Mouse (Mus musculus): ENCODE data around the gene Tmem232. TPM values are rescaled to one million over a fixed set of nuclear protein-coding genes. Genes with fewer than 3 reads are reported as not detected.

The Tmem232 gene
- not detected in 2 replicates for polyA plus RNA-seq (2016; fragmentation: Nextera tagmentation; extraction: Ambion mirVana)

DNA sequence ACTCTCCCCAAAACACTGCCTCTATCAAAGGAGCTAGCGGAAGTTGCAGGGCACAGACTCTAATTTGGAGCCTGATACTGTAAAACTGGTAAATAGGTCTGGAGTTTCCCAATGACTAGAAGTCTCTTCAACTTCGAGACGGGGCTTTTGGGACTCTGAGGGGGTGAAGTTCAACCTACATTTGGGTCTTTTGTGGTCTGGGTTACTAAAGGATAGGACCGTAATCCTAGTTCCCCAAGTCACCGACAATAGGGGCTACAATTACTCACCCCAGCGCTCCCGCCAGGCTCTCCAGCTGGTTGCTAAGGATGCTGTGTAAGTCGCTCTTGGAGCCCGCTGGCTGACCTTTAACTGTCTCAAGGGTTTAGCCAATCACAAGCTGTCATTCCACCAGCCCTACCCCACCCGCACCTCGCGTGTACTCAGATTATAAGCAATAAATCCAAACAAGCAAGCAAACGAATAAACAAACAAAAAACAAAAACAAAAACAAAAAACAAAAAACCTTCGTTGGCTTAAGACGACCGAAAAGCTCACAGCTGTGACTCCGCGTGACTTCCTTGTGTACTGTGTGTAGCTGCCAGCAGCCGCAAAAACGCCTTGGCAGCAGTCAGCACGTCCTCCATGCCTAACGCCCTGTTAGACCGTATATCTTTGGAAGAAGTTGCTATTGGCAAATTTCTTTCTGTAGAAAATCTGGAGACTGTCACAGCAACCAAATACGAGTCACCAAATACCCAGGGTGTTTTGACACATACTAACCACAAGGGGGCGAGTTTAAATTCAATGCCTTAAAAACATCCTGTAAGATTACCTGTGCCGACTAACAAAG lies at the start of gene Tmem232:
Tmem232 (minus strand) TSS at position 342 of the 832 bp plus-strand sequence.
- Histone ChIP-seq H3K27me3 (no peaks in the 10 kb centered on the region), H3K4me3 (replicated peaks) (peak within 1 kb of the TSS; percentile 32), H3K36me3 (no peaks in the 10 kb centered on the region), H3K9me3 (no peaks in the 10 kb centered on the region), H3K4me1 (replicated peaks) (peaks cover 4% of the 10 kb centered on the region; the same call in 1 of the 2 replicates), H3K9ac (replicated peaks) (no peak within 1 kb of the TSS), H3K27ac (no peak within 1 kb of the TSS), H3K4me2 (peak within 1 kb of the TSS; percentile 56)
- WGBS: 20% methylated on average over 26 of the region's 26 CpGs
- no peak for ATAC-seq (ENCODE audit: insufficient number of reproducible peaks, insufficient read depth, low FRiP score, low TSS enrichment, low read depth)

DNA sequence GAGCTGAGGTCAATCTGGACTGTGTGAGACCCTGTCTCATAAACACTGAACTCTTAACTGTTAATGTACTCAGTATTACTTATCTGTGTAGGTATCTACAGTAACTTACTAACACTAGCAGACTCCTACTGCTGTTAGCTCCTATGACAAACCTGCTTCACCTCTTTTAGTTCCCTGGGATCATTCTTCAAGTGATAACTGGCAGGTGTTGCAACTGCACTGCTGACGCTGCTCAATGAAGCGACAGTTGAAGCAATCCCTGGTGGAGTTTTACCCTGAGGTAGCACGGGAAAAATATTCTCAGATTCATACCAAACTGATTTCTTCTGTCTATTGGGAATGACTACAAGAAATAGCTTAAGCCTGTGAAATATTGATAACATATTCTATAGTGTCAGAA lies 46.3 kb upstream of the Tmem232 start:
- no peak overlapping the region for H3K4me3 ChIP-seq (replicated peaks)
- H3K27ac ChIP-seq: no peak overlapping the region
- H3K4me1 ChIP-seq (replicated peaks): no peaks in the 10 kb centered on the region
- whole genome bisulfite sequencing: 91% methylated on average over 3 of the region's 3 CpGs
- no peak overlapping the region for H3K4me2 ChIP-seq
- no peak overlapping the region for H3K9ac ChIP-seq (replicated peaks)
- ATAC-seq (ENCODE audit: insufficient number of reproducible peaks, insufficient read depth, low FRiP score, low TSS enrichment, low read depth): no peak
- H3K9me3 ChIP-seq: no peaks in the 10 kb centered on the region
- no peaks in the 10 kb centered on the region for H3K27me3 ChIP-seq
- peaks cover 28% of the 10 kb centered on the region for H3K36me3 ChIP-seq

DNA sequence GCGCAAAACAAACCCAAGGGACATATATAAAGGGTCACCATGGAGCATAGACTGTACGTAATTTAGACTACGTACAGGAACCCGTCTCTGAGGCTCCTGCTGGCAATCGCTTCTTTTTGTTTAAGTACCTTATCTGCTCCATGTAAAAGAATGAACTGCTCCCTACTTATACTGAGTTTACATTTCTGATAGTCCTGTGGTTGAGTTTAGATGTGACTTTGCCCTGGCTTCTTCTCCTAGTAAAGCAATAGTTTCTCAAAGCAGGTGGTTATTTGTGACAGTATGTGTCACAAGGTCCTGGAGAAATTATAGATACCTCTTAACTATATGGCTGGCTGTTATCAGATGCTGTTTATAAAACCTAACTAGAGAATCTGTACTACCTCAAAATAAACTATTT lies 40.9 kb upstream of the Tmem232 start:
- H3K4me1 ChIP-seq (replicated peaks): no peaks in the 10 kb centered on the region
- no peaks in the 10 kb centered on the region for H3K9me3 ChIP-seq
- no peak overlapping the region for H3K4me2 ChIP-seq
- no peak overlapping the region for H3K9ac ChIP-seq (replicated peaks)
- H3K27ac ChIP-seq: no peak overlapping the region
- no peaks in the 10 kb centered on the region for H3K27me3 ChIP-seq
- ATAC-seq (ENCODE audit: insufficient number of reproducible peaks, insufficient read depth, low FRiP score, low TSS enrichment, low read depth): no peak
- WGBS: 94% methylated on average over 5 of the region's 5 CpGs
- no peak overlapping the region for H3K4me3 ChIP-seq (replicated peaks)
- peaks cover 37% of the 10 kb centered on the region for H3K36me3 ChIP-seq

DNA sequence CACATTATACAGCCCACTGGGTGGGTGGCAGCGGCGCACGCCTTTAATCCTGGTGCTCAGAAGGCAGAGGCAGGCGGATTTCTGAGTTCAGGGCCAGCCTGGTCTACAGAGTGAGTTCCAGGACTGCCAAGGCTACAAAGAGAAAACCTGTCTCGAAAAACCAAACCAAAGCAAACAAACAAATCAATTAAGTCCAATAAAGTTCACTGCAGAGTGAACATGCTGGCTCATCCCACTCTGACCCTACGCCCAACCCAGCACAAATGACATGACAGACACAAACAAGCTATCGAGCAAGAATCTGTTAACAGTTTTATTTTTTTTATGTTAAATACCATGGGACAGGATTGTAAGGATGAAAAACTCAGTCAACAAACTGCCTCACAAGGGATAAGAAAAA lies 39.2 kb upstream of the Tmem232 start:
- Histone ChIP-seq H3K27ac (no peak overlapping the region), H3K4me1 (replicated peaks) (0 out of 2 replicates have a peak, but pooled peaks cover 5% of the 10 kb centered on the region), H3K4me3 (replicated peaks) (no peak overlapping the region), H3K4me2 (no peak overlapping the region), H3K27me3 (no peaks in the 10 kb centered on the region), H3K9me3 (no peaks in the 10 kb centered on the region), H3K9ac (replicated peaks) (no peak overlapping the region), H3K36me3 (peaks cover 34% of the 10 kb centered on the region)
- 93% methylated on average over 7 of the region's 7 CpGs for WGBS
- no peak for ATAC-seq (ENCODE audit: insufficient number of reproducible peaks, insufficient read depth, low FRiP score, low TSS enrichment, low read depth)

DNA sequence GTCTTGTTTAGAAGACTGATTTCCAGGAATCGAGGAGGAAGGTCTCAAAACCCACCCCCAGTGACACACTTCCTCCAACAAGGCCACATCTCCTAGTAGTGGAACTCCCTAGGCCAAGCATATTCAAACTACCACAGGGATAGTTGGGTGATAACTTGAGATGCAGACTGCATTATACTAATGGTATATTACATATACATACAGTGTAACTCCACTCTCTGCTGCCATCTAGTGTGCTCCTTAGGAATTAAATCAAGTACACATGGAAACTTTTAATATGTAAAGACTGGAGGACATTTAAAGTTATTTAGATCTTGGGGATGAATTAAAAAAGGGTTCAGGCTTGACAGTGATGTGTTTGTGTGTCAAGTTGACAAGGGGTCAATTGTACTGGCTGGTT lies 34.8 kb upstream of the Tmem232 start:
- no peaks in the 10 kb centered on the region for H3K27me3 ChIP-seq
- H3K36me3 ChIP-seq: peaks cover 18% of the 10 kb centered on the region
- H3K4me1 ChIP-seq (replicated peaks): 0 out of 2 replicates have a peak, but pooled peaks cover 6% of the 10 kb centered on the region
- no peak overlapping the region for H3K4me2 ChIP-seq
- H3K27ac ChIP-seq: no peak overlapping the region; the same call in 1 of the 2 replicates
- 50% methylated on average over 1 of the region's 1 CpGs for WGBS
- H3K4me3 ChIP-seq (replicated peaks): no peak overlapping the region
- no peak; the same call in 1 of the 2 replicates for ATAC-seq (ENCODE audit: insufficient number of reproducible peaks, insufficient read depth, low FRiP score, low TSS enrichment, low read depth)
- H3K9me3 ChIP-seq: no peaks in the 10 kb centered on the region
- H3K9ac ChIP-seq (replicated peaks): no peak overlapping the region

DNA sequence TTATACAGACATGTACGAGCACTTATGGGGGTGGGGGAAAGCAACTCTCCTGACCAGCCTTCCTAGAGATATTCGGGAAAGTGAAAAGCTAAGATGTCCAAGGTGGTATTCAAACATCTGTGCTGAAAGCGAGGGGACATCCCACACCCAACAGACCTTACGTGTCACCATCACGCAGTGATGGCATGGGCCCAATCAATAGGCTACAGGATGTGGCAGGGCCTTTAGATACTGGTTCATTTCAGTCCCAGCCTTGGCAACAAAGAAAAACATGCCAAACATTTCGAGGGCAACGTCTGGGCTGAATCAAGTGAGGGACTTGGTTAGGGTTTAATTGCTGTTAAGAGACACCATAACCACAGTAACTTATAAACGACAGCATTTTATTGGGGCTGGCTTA lies 34.3 kb upstream of the Tmem232 start:
- Histone ChIP-seq H3K27me3 (no peaks in the 10 kb centered on the region), H3K27ac (no peak overlapping the region; the same call in 1 of the 2 replicates), H3K36me3 (peaks cover 14% of the 10 kb centered on the region), H3K4me2 (no peak overlapping the region), H3K9me3 (no peaks in the 10 kb centered on the region), H3K9ac (replicated peaks) (no peak overlapping the region), H3K4me1 (replicated peaks) (0 out of 2 replicates have a peak, but pooled peaks cover 6% of the 10 kb centered on the region), H3K4me3 (replicated peaks) (no peak overlapping the region)
- WGBS: 63% methylated on average over 8 of the region's 8 CpGs
- no peak for ATAC-seq (ENCODE audit: insufficient number of reproducible peaks, insufficient read depth, low FRiP score, low TSS enrichment, low read depth)

DNA sequence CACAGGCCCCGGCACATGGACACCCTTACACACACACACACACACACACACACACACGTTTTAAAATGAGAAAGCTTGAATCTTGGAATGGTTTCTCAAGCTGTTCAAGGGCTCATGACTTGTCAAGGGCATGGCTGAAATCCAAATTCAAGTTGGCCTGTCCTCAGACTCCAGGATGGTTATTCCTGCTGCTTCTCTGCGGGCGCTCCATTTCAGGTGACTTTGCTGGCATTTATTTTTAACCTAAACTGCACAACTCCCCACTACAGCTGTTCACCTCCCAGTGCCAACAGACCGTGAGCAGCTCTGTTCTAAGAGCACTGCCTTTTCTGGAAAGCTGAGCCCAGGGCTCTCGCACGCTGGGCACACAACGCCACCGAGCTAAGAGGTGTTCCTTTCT lies 31.3 kb upstream of the Tmem232 start:
- no peak overlapping the region for H3K4me3 ChIP-seq (replicated peaks)
- H3K36me3 ChIP-seq: no peaks in the 10 kb centered on the region
- H3K27ac ChIP-seq: no peak overlapping the region
- H3K4me2 ChIP-seq: no peak overlapping the region
- H3K9me3 ChIP-seq: no peaks in the 10 kb centered on the region
- H3K4me1 ChIP-seq (replicated peaks): 0 out of 2 replicates have a peak, but pooled peaks cover 6% of the 10 kb centered on the region
- no peak for ATAC-seq (ENCODE audit: insufficient number of reproducible peaks, insufficient read depth, low FRiP score, low TSS enrichment, low read depth)
- no peak overlapping the region for H3K9ac ChIP-seq (replicated peaks)
- WGBS: 85% methylated on average over 9 of the region's 9 CpGs
- H3K27me3 ChIP-seq: no peaks in the 10 kb centered on the region

DNA sequence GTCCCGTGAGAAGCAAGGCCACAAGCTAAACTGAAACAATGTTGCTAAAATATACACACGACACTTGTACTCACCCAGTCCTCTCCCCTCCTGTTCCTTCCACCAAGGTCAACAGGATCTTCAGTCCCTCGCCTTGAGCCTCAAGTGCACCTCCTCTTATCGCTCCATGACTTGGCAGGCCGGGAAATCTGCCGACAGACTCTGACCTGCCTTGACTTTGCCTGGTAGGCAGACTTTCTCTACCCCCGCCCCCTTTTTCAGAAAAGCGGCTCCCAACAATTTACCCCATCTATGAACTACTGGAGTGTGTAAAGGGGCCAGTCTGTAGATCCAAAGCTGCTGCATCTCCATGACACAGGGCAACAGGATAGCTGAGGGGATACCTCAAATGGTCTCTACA lies 30.9 kb upstream of the Tmem232 start:
- Histone ChIP-seq H3K4me3 (replicated peaks) (no peak overlapping the region), H3K4me2 (no peak overlapping the region), H3K27ac (no peak overlapping the region), H3K27me3 (no peaks in the 10 kb centered on the region), H3K4me1 (replicated peaks) (0 out of 2 replicates have a peak, but pooled peaks cover 6% of the 10 kb centered on the region), H3K9me3 (no peaks in the 10 kb centered on the region), H3K36me3 (no peaks in the 10 kb centered on the region), H3K9ac (replicated peaks) (no peak overlapping the region)
- 95% methylated on average over 8 of the region's 8 CpGs for WGBS
- no peak for ATAC-seq (ENCODE audit: insufficient number of reproducible peaks, insufficient read depth, low FRiP score, low TSS enrichment, low read depth)

DNA sequence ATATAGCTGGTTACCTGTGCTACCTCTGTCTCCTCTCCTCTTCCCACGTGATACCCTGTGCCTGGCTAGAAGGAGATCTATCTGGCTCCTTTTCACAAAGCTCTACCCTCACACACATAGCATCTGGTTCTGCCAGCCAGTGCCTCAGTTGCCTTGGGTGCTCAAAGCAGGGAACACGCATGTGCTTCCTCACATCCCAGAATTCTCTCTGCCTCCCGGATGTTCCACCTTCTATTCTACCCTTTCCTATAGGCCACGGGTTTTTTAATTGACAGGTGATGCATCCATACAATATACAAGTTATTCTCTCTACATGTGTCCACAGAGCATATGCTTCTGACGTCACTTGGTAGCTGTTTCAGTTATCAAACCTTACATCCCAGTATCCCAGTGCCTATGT lies 23.6 kb upstream of the Tmem232 start:
- no peak; the same call in 1 of the 2 replicates for ATAC-seq (ENCODE audit: insufficient number of reproducible peaks, insufficient read depth, low FRiP score, low TSS enrichment, low read depth)
- H3K4me1 ChIP-seq (replicated peaks): no peaks in the 10 kb centered on the region
- no peaks in the 10 kb centered on the region for H3K36me3 ChIP-seq
- no peak overlapping the region for H3K4me3 ChIP-seq (replicated peaks)
- 69% methylated on average over 5 of the region's 5 CpGs for WGBS
- no peak overlapping the region for H3K9ac ChIP-seq (replicated peaks)
- no peak overlapping the region for H3K4me2 ChIP-seq
- H3K27ac ChIP-seq: no peak overlapping the region
- H3K9me3 ChIP-seq: no peaks in the 10 kb centered on the region
- H3K27me3 ChIP-seq: no peaks in the 10 kb centered on the region

DNA sequence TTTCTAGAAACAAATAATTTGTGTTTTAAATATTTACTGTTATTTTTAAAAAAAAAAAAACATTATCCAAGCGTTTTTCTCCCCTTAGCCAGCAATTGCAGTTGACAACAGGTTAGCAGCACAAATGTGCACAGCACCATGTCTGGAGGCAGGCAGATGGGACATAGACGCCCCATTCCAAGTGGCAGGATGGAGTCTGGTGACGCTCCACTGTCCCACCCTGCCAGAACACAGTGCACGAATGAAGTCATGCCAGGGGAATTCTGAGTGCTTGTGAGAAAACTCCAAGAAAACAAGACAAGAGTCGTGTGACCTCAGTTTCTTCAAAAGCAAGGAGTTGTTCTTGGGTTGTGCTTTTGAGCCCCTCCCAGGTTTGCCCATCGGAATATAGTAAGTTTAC lies 22.8 kb upstream of the Tmem232 start:
- no peak overlapping the region for H3K9ac ChIP-seq (replicated peaks)
- no peak for ATAC-seq (ENCODE audit: insufficient number of reproducible peaks, insufficient read depth, low FRiP score, low TSS enrichment, low read depth)
- H3K4me3 ChIP-seq (replicated peaks): no peak overlapping the region
- H3K9me3 ChIP-seq: no peaks in the 10 kb centered on the region
- H3K4me2 ChIP-seq: no peak overlapping the region
- H3K27me3 ChIP-seq: no peaks in the 10 kb centered on the region
- no peaks in the 10 kb centered on the region for H3K36me3 ChIP-seq
- no peak overlapping the region for H3K27ac ChIP-seq
- WGBS: 65% methylated on average over 6 of the region's 6 CpGs
- no peaks in the 10 kb centered on the region for H3K4me1 ChIP-seq (replicated peaks)

DNA sequence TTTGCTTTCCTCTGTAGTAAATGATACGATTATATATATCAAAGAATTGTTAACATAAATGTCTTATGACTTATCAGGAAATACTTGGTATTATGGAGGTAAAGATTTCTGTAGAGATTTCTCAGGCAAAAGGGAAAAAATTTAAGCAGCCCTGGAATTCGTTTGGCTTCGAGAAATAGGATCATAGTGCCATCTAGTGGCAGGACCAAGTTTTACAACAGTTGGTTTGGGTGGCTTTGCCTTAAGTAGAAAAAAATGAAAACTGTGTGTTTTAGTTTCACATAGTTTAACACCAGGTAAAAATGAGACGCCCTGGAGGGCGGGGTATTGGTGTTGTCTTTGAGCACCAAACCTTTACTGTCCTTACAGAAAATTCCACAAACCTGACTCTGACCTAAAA lies 22.2 kb upstream of the Tmem232 start:
- Histone ChIP-seq H3K4me2 (no peak overlapping the region), H3K4me1 (replicated peaks) (no peaks in the 10 kb centered on the region), H3K9ac (replicated peaks) (no peak overlapping the region), H3K9me3 (no peaks in the 10 kb centered on the region), H3K27me3 (no peaks in the 10 kb centered on the region), H3K36me3 (no peaks in the 10 kb centered on the region), H3K4me3 (replicated peaks) (no peak overlapping the region), H3K27ac (no peak overlapping the region)
- no peak for ATAC-seq (ENCODE audit: insufficient number of reproducible peaks, insufficient read depth, low FRiP score, low TSS enrichment, low read depth)
- WGBS: 4% methylated on average over 5 of the region's 5 CpGs

All from limb, embryonic 12.5 days (tissue).